Mouse (Mus musculus): ENCODE measurements at regions not wholly inside any gene's neighbourhood (a gene's known extent, or its start where the extent isn't known, plus 50 kb on each side); places are given as distances from the start of the nearest gene placed in this dataset.

DNA sequence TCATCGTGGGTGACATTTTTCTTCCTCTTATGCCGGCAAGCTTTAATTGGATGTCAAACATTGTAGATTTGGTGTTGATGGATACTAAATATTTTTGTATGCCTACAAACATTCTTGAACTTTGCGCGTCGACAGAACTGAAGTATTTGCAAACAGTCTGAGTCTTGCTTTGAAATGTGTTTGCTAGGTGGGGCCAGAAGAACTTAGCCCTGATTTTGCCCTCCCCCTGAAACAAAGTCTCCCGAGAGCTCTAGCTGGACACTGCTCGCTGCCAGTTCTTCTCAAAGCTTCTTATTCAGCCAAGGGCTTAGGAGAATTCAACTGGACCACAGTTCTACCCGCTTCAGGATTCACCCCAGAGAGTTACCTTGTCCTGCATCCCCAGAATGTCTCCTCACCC, 133.0 kb downstream of the Rpap3 start:
- peaks cover 0 to 5% of the 10 kb centered on the region in 2 experiments; a peak in 2 of 4 replicates for H3K27me3 ChIP-seq (ENCODE audit: control insufficient read depth in 1 of 2, insufficient read depth in 2 of 2, low read length in 2 of 2)
- H3K79me2 ChIP-seq (ENCODE audit: control insufficient read depth, insufficient read depth, low read length, poor library complexity), result no peaks in the 10 kb centered on the region
- no peaks in the 10 kb centered on the region for H3K9me3 ChIP-seq (replicated peaks; ENCODE audit: insufficient read depth, low read length)
- no peaks in the 10 kb centered on the region; a peak in 1 of 4 replicates for H3K4me1 ChIP-seq (ENCODE audit: control insufficient read depth in 1 of 2, insufficient read depth in 2 of 2, low read length in 2 of 2)
- no peak overlapping the region for H3K27ac ChIP-seq (ENCODE audit: control insufficient read depth, low read depth, low read length)
- no peak for DNase-seq (ENCODE audit: low read depth, low spot score)
- TF ChIP-seq NELFE (IDR thresholded peaks at IDR 0.05; ENCODE audit: low read depth, low read length) (no peak), ZC3H11A (IDR thresholded peaks at IDR 0.05; ENCODE audit: low read depth, low read length) (no peak), MYB (IDR thresholded peaks at IDR 0.05; ENCODE audit: low read depth, low read length) (no peak), POLR2AphosphoS2 (IDR thresholded peaks at IDR 0.05; ENCODE audit: low read length) (no peak), POLR2A (IDR thresholded peaks at IDR 0.05; ENCODE audit: control insufficient read depth in 1 of 2, insufficient read depth in 1 of 2, low read depth in 1 of 2, low read length in 2 of 2, poor library complexity in 1 of 2) (no peak), NRF1 (IDR thresholded peaks at IDR 0.05; ENCODE audit: insufficient read depth, low read depth, low read length, poor library complexity, severe bottlenecking) (no peak), CTCF (IDR thresholded peaks at IDR 0.05 in 2 of 3, conservative IDR thresholded peaks at IDR 0.05 in 1 of 3; ENCODE audit: control insufficient read depth in 1 of 3, insufficient read depth in 1 of 3, low read depth in 2 of 3, low read length in 3 of 3, poor library complexity in 1 of 3, severe bottlenecking in 1 of 3) (no peak), HCFC1 (IDR thresholded peaks at IDR 0.05; ENCODE audit: low read depth, low read length) (no peak), SMC3 (IDR thresholded peaks at IDR 0.05; ENCODE audit: low read depth, low read length) (no peak), EP300 (IDR thresholded peaks at IDR 0.05; ENCODE audit: low read depth in 1 of 2, low read length in 2 of 2) (no peak), TBP (IDR thresholded peaks at IDR 0.05; ENCODE audit: low read depth, low read length) (no peak), MAZ (IDR thresholded peaks at IDR 0.05; ENCODE audit: low read depth, low read length) (no peak), E2F4 (IDR thresholded peaks at IDR 0.05; ENCODE audit: borderline replicate concordance, low read depth, low read length) (no peak), ZKSCAN1 (IDR thresholded peaks at IDR 0.05; ENCODE audit: low read depth, low read length) (no peak), ETS1 (IDR thresholded peaks at IDR 0.05; ENCODE audit: low read depth, low read length) (no peak), MEF2A (IDR thresholded peaks at IDR 0.05; ENCODE audit: extremely low read depth, insufficient replicate concordance, low read depth, low read length, poor library complexity, severe bottlenecking) (no peak)
- no peak overlapping the region for H3K4me3 ChIP-seq (ENCODE audit: control insufficient read depth in 1 of 2, insufficient read depth in 1 of 2, low read depth in 2 of 2, low read length in 2 of 2)
- H3K9ac ChIP-seq (ENCODE audit: control insufficient read depth, low read depth, low read length, poor library complexity, severe bottlenecking), result no peak overlapping the region
- no peaks in the 10 kb centered on the region for H3K36me3 ChIP-seq (ENCODE audit: control insufficient read depth in 1 of 2, insufficient read depth in 2 of 2, low read length in 2 of 2)

DNA sequence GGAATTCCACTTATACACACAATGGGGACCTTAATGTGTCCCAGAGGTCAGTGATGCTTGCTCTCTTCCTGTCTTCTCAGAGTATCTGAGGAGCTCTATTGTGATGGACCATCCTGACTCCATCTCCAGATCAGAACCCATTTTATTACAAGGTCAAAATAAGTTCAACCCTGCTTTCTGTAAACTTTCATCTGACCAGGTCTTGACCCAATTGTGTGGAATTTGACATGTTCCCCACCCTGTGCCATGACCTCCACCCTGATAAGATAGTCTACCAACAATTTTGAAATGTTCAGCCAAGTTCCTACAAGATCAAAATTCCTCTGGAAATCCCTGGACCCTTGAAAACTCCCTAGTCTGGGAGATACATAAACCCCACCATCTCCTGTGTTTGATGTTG, 133.7 kb downstream of the Rpap3 start:
- H3K9ac ChIP-seq (ENCODE audit: control insufficient read depth, low read depth, low read length, poor library complexity, severe bottlenecking), result no peak overlapping the region
- no peak for DNase-seq (ENCODE audit: low read depth, low spot score)
- H3K9me3 ChIP-seq (replicated peaks; ENCODE audit: insufficient read depth, low read length), result no peaks in the 10 kb centered on the region
- H3K4me3 ChIP-seq (ENCODE audit: control insufficient read depth in 1 of 2, insufficient read depth in 1 of 2, low read depth in 2 of 2, low read length in 2 of 2), result no peak overlapping the region
- no peaks in the 10 kb centered on the region for H3K36me3 ChIP-seq (ENCODE audit: control insufficient read depth in 1 of 2, insufficient read depth in 2 of 2, low read length in 2 of 2)
- no peaks in the 10 kb centered on the region for H3K4me1 ChIP-seq (ENCODE audit: control insufficient read depth in 1 of 2, insufficient read depth in 2 of 2, low read length in 2 of 2)
- peaks cover 0 to 5% of the 10 kb centered on the region in 2 experiments; a peak in 2 of 4 replicates for H3K27me3 ChIP-seq (ENCODE audit: control insufficient read depth in 1 of 2, insufficient read depth in 2 of 2, low read length in 2 of 2)
- no peak overlapping the region for H3K27ac ChIP-seq (ENCODE audit: control insufficient read depth, low read depth, low read length)
- H3K79me2 ChIP-seq (ENCODE audit: control insufficient read depth, insufficient read depth, low read length, poor library complexity), result no peaks in the 10 kb centered on the region
- TF ChIP-seq BHLHE40 (IDR thresholded peaks at IDR 0.05; ENCODE audit: borderline replicate concordance, low read depth, low read length), result no peak
- TF ChIP-seq TAL1 (IDR thresholded peaks at IDR 0.05; ENCODE audit: low read length), result no peak
- TF ChIP-seq ZNF384 (IDR thresholded peaks at IDR 0.05; ENCODE audit: low read depth, low read length), result no peak
- no peak for TF ChIP-seq POLR2A (IDR thresholded peaks at IDR 0.05; ENCODE audit: control insufficient read depth in 1 of 2, insufficient read depth in 1 of 2, low read depth in 1 of 2, low read length in 2 of 2, poor library complexity in 1 of 2)
- no peak for TF ChIP-seq ELF1 (IDR thresholded peaks at IDR 0.05; ENCODE audit: low read depth, low read length)
- no peak for TF ChIP-seq USF1 (IDR thresholded peaks at IDR 0.05; ENCODE audit: low read depth, low read length)
- TF ChIP-seq JUND (IDR thresholded peaks at IDR 0.05; ENCODE audit: low read depth, low read length), result no peak
- no peak for TF ChIP-seq MYC (IDR thresholded peaks at IDR 0.05; ENCODE audit: low read depth, low read length)
- no peak for TF ChIP-seq E2F4 (IDR thresholded peaks at IDR 0.05; ENCODE audit: borderline replicate concordance, low read depth, low read length)

All from MEL (cell line).